Mouse (Mus musculus) midbrain, postnatal 0 days (tissue): Measurements from ENCODE around the gene Eif5b. TPM values are rescaled to one million over a fixed set of nuclear protein-coding genes. Genes with fewer than 3 reads are reported as not detected.
"Not testable (repeated sequence)": the region's sequence is repeated elsewhere in the genome, so short reads cannot be mapped to it uniquely, and the experiment has no call there.

ENCODE experiments used
- ATAC-seq: fragments of 200-750 bp; cut with Nextera tagmentation; 2 replicates; pipeline ENCODE4 v1.8.0; 2017; ENCODE audit warnings: moderate number of reproducible peaks, mild to moderate bottlenecking, moderate TSS enrichment, moderate library complexity; ENCODE audit not compliant: low FRiP score
- DNase-seq: peaks from one replicate; pipeline ENCODE4 v3.0.0-alpha.2; 2015; ENCODE audit warnings: low spot score
- H3K27ac ChIP-seq: fragments of 300-500 bp; sonication (generic); 2 replicates; pipeline ENCODE4 v1.5.1; 2014; ENCODE audit warnings: low read depth, mild to moderate bottlenecking, low read length, mixed read lengths
- H3K27me3 ChIP-seq: fragments of 300-500 bp; sonication (generic); 2 replicates; pipeline ENCODE4 v1.6.1; 2014; ENCODE audit warnings: low read length, control low read depth, mixed read lengths; ENCODE audit not compliant: insufficient read depth
- H3K36me3 ChIP-seq: fragments of 300-500 bp; sonication (generic); 2 replicates; pipeline ENCODE4 v1.6.1; 2014; ENCODE audit warnings: low read length, control low read depth, mixed read lengths; ENCODE audit not compliant: insufficient read depth
- H3K4me1 ChIP-seq: fragments of 300-500 bp; sonication (generic); 2 replicates; pipeline ENCODE4 v1.6.1; 2014; ENCODE audit warnings: mild to moderate bottlenecking, control low read depth, antibody characterized with exemption, low read length, mixed read lengths; ENCODE audit not compliant: insufficient read depth
- H3K4me2 ChIP-seq: fragments of 300-500 bp; sonication (generic); 2 replicates; pipeline ENCODE4 v1.6.1; 2014; ENCODE audit warnings: low read depth, mild to moderate bottlenecking, low read length, mixed read lengths; ENCODE audit not compliant: poor library complexity, severe bottlenecking
- H3K4me3 ChIP-seq: fragments of 300-500 bp; sonication (generic); 2 replicates; pipeline ENCODE4 v1.5.1; 2014; ENCODE audit warnings: low read depth, mild to moderate bottlenecking, low read length, moderate library complexity
- H3K9ac ChIP-seq: fragments of 300-500 bp; sonication (generic); replicated peaks from 2 replicates; pipeline ENCODE4 v1.6.1; 2014; ENCODE audit warnings: mild to moderate bottlenecking, low read length, moderate library complexity, mixed read lengths; ENCODE audit not compliant: poor library complexity, severe bottlenecking
- H3K9me3 ChIP-seq: fragments of 300-500 bp; sonication (generic); 2 replicates; pipeline ENCODE4 v1.6.1; 2016; ENCODE audit warnings: low read length, control low read depth
- CTCF ChIP-seq: IDR thresholded peaks from 2 replicates; pipeline ENCODE4 v1.5.1; 2016; ENCODE audit warnings: antibody characterized with exemption, mild to moderate bottlenecking
- WGBS: fragments of 180-500 bp; shearing (Covaris S2); extraction: QIAGEN DNeasy Blood & Tissue Kit; methylation state at CpG from one replicate; pipeline ENCODE4 v1.1.7; 2014; 5-methylcytosine and 5-hydroxymethylcytosine counted together
- polyA plus RNA-seq: library from polyadenylated mRNA; unstranded; fragments of >200 nt; fragmentation: Nextera tagmentation; extraction: Ambion mirVana; gene quantifications from 2 replicates; pipeline ENCODE4 v1.2.1, GENCODE M21; 2015
- total RNA-seq: library from RNA; depleted of rRNA; stranded (reverse); fragments of >200 nt; gene quantifications from 2 replicates; pipeline ENCODE4 v1.2.3, GENCODE M21; 2014

The Eif5b gene
- total and polyA plus RNA-seq, 2 experiments from 2014 or later, result 6.6 to 19.6 TPM

GRCm38 (mm10) chr1:37958516-37958915, 39.3 kb upstream of the Eif5b start:
- no peaks in the 10 kb centered on the region for H3K9me3 ChIP-seq
- no peak overlapping the region for H3K4me2 ChIP-seq
- H3K4me3 ChIP-seq, result no peak overlapping the region
- 81% methylated on average over 2 of the region's 2 CpGs for WGBS
- DNase-seq, result no peak
- no peaks in the 10 kb centered on the region for H3K4me1 ChIP-seq
- H3K27ac ChIP-seq, result no peak overlapping the region
- no peak for TF ChIP-seq CTCF
- H3K9ac ChIP-seq, result no peak overlapping the region
- ATAC-seq, result no peak
- H3K27me3 ChIP-seq, result no peaks in the 10 kb centered on the region
- no peaks in the 10 kb centered on the region for H3K36me3 ChIP-seq

- WGBS, result 58% methylated on average over 5 of the region's 5 CpGs
- Histone ChIP-seq H3K9ac (no peak overlapping the region), H3K27me3 (no peaks in the 10 kb centered on the region), H3K36me3 (no peaks in the 10 kb centered on the region), H3K4me1 (no peaks in the 10 kb centered on the region), H3K9me3 (no peaks in the 10 kb centered on the region), H3K4me2 (no peak overlapping the region), H3K27ac (no peak overlapping the region), H3K4me3 (no peak overlapping the region)
- no peak for ATAC-seq
- TF ChIP-seq CTCF, result no peak
- DNase-seq, result peak; percentile 60
These were observed 38.3 kb upstream of the Eif5b start for GRCm38 (mm10) chr1:37959486-37959885.

DNA sequence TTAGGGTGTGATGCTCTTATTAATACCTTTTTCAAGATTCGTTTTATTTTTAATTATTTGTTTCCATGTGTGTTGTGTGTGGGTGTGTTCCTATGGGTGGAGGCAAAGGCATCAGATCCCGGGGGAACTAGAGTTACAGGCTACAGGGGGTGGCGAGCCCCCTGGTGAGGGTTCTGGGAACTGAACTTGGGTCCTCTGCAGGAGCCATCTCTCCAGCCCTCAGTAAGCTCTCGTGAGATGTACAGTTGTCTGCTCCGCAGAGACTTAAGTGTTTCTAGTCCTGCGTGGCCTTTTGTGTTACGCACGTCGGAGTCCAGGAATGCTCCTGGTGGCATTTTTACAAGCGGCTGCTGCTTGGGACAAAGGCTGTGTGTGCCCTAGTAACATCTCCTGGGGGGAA, 32.2 kb upstream of the Eif5b start:
- TF ChIP-seq CTCF, result no peak
- Histone ChIP-seq H3K4me2 (no peak overlapping the region), H3K4me3 (no peak overlapping the region), H3K4me1 (no peaks in the 10 kb centered on the region), H3K36me3 (no peaks in the 10 kb centered on the region), H3K9me3 (no peaks in the 10 kb centered on the region), H3K27me3 (no peaks in the 10 kb centered on the region), H3K9ac (no peak overlapping the region), H3K27ac (no peak overlapping the region)
- WGBS, result 63% methylated on average over 10 of the region's 10 CpGs
- ATAC-seq, result no peak
- DNase-seq, result no peak

GRCm38 (mm10) chr1:37968746-37969145, 29.1 kb upstream of the Eif5b start:
- Histone ChIP-seq H3K27me3 (no peaks in the 10 kb centered on the region), H3K4me3 (no peak overlapping the region), H3K36me3 (no peaks in the 10 kb centered on the region), H3K9me3 (no peaks in the 10 kb centered on the region), H3K4me2 (no peak overlapping the region), H3K4me1 (no peaks in the 10 kb centered on the region), H3K27ac (no peak overlapping the region), H3K9ac (no peak overlapping the region)
- DNase-seq (no peak), ATAC-seq (no peak)
- no peak for TF ChIP-seq CTCF
- 85% methylated on average over 6 of the region's 6 CpGs for WGBS

DNA sequence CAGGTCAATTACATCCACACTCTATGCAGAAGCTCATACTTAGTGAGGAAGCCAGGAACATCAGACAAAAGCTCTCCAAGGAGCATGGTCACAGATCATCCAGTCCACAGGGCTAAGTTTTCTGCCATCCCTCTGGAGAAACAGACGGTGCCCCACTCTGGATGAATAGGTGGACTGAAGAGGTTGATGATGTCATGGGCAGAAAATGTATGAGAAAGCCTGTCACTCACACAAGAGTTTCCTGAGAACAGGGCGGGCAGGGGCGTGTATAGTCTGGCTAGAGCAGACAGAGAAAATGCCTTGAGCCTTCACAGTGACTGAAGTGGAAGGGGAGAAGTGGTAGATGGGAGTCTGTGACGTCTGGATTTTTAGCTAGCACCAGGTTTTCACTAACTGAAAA, 26.3 kb upstream of the Eif5b start:
- Histone ChIP-seq H3K4me3 (no peak overlapping the region), H3K4me1 (no peaks in the 10 kb centered on the region), H3K27me3 (no peaks in the 10 kb centered on the region), H3K27ac (no peak overlapping the region), H3K4me2 (no peak overlapping the region), H3K9me3 (no peaks in the 10 kb centered on the region), H3K9ac (no peak overlapping the region), H3K36me3 (no peaks in the 10 kb centered on the region)
- no peak for ATAC-seq
- no peak for TF ChIP-seq CTCF
- DNase-seq, result no peak
- WGBS, result 63% methylated on average over 4 of the region's 4 CpGs

GRCm38 (mm10) chr1:37976666-37977065, 21.1 kb upstream of the Eif5b start:
- H3K4me2 ChIP-seq, DNase-seq, H3K4me3 ChIP-seq, H3K27ac ChIP-seq, ATAC-seq, H3K9ac ChIP-seq, H3K4me1 ChIP-seq, H3K36me3 ChIP-seq, H3K27me3 ChIP-seq, H3K9me3 ChIP-seq: not testable (repeated sequence)
- WGBS, result 76% methylated on average over 9 of the region's 9 CpGs
